Mouse (Mus musculus): Measurements from ENCODE around the gene D10Wsu102e.
"Not testable (repeated sequence)": the region's sequence is repeated elsewhere in the genome, so short reads cannot be mapped to it uniquely, and the experiment has no call there.

D10Wsu102e gene

DNA sequence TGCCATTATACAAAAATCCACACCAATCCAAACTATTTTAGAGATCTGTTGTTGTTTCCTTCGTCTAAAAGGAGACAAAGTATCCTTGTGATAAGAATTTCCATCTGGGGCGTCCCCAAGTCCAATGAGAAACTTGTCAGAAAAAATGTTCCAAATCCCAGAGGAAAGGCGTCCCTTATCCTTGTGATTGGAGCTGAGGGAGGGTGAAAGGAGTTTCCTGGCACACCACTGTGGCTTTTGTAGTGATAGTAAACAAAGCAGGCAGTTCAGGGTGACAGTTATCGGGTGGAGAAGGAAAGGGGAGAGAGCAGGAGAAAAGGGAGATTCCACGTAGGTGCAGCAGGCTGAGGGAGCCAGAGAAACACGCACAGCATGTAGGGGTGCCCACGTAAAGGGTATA is 12.5 kb upstream of the D10Wsu102e start:
- DNase-seq: no peak

DNA sequence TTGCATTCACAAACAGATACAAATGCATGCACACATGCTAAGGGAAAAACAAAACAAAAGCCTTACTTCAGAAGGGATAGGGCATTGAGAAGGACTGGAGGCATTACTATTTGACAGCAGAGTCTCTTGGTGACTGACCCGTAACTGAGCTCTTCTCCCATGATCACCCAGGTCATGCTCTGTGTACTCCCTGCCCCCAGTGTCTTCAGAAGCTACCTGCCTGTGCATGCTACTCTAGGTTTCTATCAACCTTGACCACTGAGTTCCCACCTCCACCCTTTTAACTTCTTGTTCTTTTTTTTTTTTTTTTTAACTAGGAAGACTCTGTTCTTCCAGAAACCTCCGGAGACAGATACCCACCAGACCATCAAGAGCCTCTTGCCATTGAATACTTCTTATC is 9.3 kb upstream of the D10Wsu102e start:
- DNase-seq: no peak

DNA sequence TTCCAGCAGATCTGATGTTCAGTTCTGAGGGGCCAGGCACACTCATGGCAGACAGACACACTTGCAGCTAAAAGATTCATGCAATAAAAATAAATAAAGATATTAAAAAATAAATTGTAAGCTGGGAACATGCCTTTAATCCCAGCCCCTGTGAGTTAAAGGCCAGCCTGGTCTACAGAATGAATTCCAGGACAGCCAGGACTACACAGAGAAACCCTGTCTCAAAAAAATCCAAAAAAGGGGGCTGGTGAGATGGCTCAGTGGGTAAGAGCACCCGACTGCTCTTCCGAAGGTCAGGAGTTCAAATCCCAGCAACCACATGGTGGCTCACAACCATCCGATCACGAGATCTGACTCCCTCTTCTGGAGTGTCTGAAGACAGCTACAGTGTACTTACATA is 8.2 kb upstream of the D10Wsu102e start:
- DNase-seq: not testable (repeated sequence)

DNA sequence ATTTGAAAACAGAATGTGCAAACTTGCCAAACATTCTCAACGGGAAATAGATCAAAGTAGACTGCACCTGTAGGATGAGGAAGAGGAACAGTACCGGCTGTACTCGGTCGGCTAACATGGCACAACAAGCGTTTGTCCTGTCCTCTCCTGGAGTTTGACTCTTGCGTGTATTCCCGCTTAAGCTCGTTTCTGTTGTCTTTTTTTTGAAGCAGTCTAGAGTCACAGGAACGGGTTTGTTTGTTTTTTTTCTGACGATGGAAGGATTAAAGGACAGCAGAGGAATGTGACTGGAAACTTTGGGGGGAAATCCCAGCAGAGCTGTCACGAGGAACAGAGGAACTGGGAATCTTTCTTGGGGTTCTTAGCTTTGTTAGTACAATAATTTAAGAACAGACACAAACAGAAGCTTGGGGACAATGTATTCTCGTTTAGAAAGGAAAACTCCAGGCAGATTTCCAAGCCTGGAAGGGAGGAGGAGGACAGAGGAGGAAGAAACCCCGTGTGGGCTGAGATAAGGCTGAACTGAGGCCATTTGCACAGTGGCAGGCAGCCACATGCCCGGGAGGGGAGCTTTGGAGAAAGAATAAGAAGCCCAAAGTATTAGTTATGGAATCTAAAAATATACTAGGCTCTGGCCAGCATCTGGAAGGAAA is 6.2 kb upstream of the D10Wsu102e start:
- DNase-seq: no peak

DNA sequence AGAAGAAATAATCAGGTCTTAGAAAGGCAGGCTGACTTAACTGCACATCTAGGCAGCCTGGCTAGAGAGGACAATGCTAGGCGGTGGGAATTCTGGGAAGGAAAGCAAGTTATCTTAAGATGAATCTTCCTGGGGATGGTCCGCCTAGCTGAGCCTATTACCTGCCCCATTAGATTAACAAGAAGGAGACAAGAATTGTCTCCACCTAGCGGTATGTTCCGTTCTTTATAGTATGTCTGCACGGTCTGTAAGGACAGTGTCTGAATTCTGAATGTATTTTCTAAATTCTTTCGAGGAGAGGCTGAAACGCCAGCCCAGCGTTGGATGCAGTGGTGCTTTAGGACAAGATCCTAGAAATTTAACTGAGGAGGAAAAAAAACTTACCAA is 5.7 kb upstream of the D10Wsu102e start:
- no peak for DNase-seq

DNA sequence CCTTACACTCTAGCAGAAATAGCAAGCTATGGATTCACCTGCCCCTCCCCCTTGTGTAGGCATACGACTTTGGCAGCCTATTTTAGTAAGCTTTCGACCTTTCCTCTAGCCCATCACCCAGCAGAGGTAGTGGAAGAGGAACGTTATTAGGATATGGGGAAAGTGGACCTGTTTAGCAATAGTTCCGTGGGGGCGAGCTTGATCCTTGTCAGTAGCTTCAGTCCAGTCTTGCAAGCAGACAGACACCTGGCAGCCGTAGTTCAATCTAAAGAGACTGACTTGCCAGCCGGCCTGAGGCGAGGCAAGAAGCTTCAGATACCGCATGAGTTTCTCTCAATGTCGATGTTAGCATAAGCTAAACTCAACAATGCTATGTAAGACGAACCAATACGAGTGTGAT is 3.6 kb upstream of the D10Wsu102e start:
- no peak for DNase-seq

DNA sequence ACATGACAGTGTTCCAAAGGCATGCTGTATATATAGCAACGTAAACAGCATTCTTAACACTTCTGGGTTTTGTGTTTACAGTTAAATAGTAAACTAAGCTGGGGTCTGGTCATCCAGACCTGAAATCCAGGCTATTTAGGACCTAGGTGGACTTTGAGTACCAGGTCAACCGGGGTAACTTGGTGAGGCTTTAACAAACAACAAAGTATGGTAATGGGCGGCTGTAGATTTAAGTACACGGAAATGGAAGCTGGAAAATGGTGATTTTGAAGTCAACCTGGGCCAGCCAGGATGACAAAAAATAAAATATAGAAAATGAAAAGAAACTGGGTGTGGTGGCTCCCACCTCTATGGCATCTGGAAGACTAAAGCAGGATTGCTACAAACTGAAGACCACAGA is 570 bp upstream of the D10Wsu102e start:
- DNase-seq: no peak

DNA sequence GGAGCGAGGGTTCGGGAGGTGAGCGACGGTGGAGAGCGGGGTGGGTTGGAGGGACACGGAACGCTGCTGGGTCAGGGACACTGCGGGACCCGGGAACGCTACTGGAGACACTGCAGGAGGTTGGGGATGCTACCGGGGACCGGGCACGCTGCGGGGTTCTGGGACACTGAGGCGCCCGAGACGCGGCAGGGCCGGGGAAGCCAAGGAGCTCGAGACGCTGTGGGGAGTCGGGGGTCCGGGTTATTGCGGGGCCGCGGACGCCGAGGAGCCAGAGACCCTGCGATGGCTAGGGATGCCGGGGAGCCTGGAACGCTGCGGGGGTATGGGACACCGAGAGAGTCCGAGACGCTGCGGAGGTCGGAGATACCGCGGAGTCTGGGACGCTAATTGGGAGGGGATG is 335 bp downstream of the D10Wsu102e start:
- DNase-seq: no peak

DNA sequence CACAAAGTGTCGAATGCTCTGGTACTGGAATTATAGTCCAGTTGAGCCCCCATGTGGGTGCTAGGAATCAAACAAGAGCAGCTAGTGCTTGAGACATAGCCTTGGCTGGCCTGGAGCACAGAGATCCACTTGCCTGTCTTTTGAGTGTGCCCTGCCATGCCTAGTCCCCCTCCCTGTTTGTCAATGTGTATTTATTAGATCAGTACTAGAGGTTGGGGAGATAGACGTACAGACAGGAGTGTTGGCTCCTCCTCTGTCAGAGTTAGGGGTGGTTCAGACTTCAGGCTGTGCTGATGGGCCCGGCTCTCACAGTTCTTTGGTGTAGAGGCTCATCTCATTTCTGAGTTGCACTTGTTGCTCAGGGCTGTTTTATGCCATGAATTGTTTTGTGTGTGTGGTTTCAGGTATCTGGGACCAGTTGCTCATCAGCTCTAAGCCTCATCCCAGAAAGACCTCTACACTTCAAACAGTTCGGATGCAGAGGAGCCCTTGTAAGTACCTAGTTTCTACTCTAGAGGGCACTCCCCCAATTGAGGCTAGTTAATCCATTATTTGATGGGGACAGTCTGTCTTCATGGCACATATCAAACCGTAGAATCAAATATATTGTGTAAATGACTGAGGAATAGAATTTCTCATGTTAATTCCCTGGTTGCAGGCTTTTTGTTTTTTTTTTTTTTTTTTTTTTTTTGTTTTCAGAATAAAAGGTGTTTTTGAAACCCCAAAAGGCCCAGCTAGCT is 1.8 kb downstream of the D10Wsu102e start:
- DNase-seq: no peak

DNA sequence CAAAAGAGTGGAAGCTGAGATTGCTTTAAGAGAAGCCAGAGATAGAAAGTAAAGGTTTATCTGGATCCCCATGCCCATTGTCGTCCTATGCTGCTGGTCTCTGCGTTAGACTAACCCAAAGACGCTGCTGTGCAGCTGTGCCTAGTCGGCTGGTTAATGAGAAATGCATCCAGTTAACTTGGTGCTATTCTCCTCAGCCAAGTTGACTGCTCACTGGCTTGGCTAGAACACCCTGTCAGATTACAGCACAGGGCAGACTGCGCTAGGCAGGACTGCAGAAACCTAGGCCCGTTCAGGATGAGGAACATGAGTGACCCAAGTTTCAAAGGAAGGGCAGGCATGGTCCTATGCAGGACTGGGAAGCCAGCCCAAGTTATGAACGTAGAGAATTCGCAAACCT is 3.4 kb downstream of the D10Wsu102e start:
- no peak for DNase-seq

DNA sequence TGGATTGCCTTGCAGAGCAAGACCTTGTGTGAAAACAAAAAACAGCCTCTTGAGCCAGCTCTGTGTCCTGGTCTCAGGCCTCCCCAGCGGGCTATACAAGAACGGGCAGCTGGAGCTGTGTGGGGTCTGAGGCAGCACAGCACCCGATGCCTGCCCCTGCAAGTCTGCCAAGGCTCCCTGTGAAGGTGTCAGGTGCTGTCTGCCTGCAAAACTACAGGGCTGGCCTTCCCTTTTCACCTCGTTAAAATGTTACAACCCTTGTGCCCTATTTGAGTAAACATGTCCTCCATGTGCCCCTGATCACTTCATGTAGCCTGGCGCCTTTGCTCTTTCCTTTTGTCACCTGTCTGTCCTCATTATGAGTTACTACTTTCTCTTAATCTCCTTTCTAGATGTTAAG is 8.9 kb downstream of the D10Wsu102e start:
- DNase-seq: no peak

DNA sequence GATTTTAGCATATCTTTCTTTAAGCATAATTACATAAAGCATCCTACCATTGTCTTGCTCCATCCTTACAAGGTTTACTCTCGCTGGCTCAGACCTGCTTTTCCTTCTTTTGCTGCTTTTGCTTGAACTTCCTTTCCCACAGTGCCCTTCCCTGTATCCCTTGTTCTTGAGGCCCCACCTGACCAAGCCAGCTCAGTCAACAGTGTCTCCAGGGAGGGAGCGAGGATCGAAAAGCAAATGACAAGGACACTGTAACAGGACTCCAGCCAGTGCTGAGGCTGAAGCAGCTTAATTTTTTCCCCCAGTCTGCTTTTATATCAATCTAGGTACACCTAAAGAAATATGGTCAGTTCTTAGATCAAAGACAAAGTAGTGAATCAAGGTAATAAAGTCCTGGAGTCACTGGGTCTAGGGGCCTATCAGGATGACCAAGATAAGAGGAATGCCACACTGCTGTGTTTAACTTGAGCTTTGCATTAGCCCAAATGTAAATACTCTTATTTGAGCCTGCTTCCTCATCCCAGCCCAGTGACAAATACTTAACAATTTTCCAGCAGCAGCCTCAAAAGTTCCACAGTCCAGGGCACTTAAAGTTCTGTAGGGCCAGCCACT is 14.1 kb downstream of the D10Wsu102e start:
- DNase-seq: no peak

DNA sequence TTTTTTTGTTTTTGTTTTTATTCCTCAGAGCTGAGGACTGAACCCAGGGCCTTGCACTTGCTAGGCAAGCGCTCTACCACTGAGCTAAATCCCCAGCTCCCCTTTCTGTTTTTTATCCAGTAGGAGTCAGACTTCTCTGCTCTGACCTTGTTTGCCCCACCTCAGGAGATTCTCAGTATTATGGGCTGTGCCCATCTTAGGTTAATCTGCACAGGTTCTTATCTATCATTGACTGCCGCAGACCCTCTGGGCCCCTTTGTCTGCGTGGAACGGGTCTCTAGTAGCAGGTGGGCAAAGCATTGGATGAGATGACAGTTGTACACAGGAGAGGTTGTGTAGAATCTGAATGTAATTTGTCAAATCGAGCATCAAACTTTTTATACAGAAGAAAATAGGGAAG is 15.4 kb downstream of the D10Wsu102e start:
- DNase-seq: not testable (repeated sequence)

DNA sequence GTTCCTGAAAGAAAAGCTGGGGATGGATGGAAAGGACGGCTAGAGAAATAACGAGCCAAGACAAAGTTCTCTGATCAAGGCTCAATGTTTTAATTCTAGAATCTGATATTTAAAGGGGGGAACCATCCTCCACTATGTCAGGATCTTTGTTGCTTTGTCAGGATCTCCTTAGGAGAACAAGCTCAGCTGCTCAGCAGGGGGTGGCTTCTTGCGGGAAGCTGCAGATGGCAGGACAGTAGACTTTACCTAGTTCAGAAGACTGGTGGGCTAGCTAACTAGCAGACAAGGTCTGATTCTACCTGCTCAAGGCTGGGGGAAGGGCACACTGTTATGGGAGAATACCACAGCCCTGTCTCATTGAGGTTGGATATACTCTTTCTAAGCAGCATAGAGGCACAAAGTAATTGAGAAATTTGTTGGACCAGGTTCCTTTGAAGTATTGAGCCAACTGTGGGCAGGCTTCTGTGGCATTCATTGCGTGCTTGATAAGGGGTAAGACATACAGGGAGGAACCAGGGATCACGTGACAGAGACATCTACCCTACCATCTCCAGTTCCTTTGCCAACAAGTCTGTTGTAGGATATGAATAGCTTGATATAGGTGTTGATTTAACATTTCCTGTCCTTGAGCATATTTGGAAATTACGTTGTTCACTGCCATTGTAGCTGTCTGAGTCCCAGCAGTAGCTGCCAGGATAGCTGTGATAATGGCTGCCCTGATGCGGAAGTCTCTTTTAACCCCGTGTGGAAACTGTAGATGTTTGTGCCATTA is 17.1 kb downstream of the D10Wsu102e start:
- no peak for DNase-seq

DNA sequence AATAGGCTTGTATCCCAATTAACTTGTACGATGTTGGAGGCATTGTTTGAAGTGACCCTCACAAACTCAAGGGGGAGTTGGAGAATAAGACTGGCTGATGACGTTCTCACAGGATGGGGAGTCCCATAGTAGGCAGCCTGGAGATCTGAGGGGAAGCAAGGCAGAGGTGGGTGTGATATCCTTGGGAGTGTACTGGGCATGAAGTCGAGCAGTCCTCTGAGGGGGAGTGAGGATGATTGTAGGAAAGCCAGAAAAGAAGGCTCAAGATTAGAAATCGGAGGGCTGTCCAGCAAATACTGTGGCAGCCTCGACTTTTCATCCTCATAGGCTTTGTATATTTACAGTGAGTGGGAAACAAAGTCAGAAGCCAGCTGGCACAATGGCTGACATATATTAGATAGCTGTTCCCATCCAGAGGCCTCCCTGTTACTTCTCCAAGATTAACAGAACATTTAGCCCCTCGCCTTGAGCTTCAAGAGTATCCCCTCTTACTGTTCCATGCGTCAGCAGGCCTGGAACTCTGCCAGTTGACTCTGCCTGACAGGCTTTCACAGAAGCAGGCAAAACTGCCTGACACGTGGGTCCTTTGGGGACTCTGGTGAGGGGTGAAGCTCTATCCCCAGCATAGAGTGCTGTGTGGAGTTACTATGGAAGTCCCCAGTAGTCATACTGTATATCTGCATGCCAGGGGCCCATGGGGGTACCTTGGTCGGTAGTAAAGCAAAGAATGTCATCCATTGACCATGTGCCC is 18.2 kb downstream of the D10Wsu102e start:
- DNase-seq: no peak

DNA sequence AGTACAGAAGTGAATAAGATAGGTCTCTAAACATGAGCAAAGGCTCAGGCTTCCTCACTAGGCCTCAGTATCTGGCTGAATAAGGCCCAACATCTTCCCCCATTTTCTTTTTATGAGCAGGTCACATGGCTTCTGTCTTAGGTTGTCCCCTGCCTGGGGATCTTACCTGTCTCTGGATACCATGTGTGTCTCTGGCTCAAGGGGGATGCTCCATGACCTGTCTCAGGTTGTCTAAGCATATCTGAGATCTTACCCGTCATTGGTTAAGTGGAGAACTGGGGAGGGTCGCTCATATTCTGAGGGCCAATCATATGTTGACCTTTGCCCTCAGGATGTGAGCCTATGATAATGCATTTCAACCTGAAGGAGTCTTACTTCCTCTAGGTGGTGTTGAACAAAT is 20.5 kb downstream of the D10Wsu102e start:
- DNase-seq: no peak

DNA sequence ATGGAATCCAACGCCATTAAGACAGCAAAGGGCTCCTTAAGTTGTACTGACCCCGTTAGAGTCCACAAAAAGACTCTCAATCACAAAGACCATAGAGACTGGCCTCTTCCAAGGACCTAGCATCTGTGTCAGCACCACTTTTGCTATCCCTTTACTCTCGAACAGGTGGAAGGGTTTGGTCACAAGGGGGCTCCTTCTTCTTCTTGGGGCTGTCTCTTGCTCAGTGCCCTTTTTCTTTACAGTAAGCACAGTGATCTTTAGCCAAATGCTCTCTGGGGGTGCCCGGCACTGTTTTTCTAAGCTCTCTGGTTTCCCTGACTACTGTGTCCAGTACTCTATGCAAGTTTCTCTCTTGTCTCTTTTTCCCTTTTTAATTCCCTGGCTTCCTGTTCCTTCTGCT is 22.5 kb downstream of the D10Wsu102e start:
- DNase-seq: no peak

DNA sequence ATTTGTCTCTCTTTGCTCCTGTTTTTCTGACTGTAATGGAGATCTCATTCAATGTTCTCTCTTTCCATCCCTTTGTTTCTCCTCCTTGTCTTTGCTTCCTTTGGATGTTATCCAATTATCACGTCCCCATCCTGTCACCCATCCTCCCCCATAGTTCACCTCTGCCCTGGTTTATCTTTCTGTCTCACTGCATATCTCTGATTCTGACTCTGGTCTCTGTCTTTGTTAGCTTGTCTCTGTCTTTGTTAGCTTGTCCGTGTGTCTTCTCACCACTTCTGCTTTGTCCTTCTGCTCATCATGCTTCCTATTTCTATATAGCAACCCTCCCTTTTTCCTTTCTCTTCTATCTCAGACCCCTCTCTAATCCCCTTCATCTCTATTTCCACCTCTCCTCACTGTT is 23.0 kb downstream of the D10Wsu102e start:
- DNase-seq: no peak

DNA sequence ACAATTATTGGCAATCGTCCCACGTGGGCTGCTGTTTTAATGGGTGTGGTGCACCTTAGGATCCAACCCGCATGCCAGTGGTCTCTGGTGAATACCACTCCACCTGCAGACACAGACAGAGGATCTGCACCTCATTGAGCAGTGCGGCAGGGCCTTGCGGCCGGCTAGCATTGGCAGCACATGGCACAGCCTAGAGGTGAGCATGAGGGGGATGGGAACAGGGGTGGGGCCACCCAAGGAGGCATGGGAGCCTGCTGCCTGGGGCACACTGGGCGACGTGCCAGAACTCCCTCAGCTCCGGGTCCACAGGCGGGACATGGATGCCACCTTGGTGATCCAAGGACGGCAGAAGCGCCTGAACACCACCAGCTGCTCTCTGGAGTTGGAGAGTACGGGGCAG is 23.8 kb downstream of the D10Wsu102e start:
- DNase-seq: no peak

DNA sequence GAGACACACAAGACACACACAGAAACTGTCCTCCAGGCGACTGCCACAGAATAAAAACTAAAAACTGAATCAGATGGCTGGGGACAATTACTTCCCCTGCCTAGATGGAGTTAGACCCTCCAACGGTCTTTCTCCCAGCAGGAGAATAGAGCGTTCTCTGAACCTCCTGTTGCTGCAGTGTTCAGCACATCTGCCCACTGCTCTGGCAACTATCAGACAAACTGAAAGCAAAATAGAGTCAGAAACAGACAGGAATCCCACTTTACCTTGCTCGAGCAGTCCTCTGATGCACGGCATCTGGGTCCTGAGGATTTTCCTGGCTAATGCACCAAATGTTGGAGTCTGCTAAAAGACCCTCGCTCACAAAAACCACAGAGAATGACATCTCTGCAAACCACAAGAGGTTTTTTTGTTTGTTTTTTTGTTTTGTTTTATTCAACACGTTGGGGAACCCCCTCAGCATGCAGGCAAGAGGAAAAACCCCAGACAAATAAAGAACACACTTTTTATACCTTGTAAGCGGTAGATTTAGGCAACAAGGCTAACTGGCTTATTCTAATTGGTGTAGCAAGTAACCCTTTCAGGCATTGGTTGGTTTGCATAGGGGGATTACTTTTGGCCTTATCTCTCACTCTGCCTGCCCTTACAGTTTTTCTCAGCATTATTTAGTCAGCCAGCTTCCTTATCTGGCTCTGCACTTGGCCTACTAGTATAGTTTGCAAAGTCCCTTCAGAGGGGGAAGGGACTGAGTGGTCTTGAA is 24.6 kb downstream of the D10Wsu102e start:
- DNase-seq: no peak

DNA sequence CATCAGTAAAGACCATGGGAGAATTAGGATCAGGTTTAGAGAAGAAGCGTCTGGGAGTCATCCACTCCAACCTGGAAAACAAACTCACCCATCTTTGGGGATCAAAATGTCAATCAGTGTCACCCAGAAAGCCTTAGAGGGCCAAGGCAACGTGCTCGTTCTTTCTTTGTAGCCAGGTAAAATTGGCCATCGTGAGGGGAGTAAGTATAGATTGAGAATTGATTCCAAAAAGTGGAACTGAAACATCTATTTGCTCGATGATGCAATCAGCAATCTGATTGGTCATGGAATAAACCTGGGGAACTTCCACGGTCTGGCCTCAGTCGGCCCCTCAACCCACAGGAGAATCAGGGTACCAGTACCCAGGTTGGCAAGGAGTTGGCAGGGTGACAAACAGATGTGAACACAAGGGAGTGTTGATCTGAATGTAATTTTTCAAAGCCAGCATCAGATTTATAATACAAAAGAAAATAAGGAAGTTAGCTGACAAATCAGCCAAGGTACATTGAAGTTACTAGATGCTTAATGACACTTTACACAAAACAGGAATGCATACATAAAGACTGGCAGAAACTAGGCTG is 25.4 kb downstream of the D10Wsu102e start:
- DNase-seq: no peak

DNA sequence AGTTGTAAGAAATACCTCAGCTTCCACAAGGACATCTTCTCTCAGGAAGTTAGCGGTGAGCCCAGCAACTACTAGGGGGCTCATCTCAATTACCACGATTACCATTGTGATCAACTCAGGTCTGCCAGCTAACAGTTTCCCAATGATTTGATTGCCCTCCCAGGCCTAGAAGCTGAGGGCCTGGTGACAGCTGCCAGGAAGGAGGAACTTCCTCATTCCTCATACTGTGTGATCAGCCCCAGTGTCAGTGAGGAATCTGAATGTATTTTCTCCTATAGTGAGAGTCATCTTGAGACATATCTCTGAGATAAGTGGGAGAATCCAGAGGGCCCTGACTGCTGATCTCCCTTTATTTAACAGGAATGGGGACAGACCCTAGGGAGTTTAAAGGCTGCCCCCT is 37.3 kb downstream of the D10Wsu102e start:
- no peak for DNase-seq
